Mouse (Mus musculus): ENCODE data around the gene 4930447C04Rik. TPM values are rescaled to one million over a fixed set of nuclear protein-coding genes. Genes with fewer than 3 reads are reported as not detected.

The 4930447C04Rik gene
- polyA plus RNA-seq, 1 experiment from 2014 or later, result 0.14 TPM

DNA sequence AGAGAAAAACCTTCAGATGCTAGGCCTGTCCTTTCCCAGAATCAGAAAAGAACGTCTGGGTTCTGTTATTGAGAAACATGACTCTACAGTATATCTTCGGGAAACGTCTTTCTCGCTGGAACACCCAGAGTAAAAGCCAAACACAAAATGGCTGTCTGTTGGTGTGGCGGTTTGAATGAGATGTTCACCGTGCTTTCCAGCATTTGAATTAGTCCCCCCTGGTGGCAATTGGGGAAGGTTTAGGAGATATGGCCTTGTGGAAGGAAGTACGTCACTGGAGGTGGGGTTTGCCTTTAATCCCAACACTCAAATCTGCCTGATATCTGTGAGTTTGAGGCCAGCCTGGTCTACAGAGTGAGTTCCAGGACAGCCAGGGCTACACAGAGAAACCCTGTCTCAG lies 27.0 kb upstream of the 4930447C04Rik start:
- H3K4me1 ChIP-seq (ENCODE audit: control insufficient read depth, low read depth, low read length), result no peaks in the 10 kb centered on the region
- no peak for ATAC-seq (ENCODE audit: low read depth)
- no peaks in the 10 kb centered on the region for H3K36me3 ChIP-seq (ENCODE audit: control insufficient read depth, insufficient read depth)
- H3K9me3 ChIP-seq (replicated peaks; ENCODE audit: control insufficient read depth, low read length), result no peaks in the 10 kb centered on the region
- no peaks in the 10 kb centered on the region; the same call in 1 of the 2 replicates for H3K27me3 ChIP-seq (ENCODE audit: control insufficient read depth, insufficient read depth, low read depth, low read length)
- H3K9ac ChIP-seq (ENCODE audit: low read depth, low read length), result no peak overlapping the region
- WGBS (ENCODE audit: insufficient replicate concordance), result 65% methylated on average over 7 of the region's 7 CpGs
- H3K4me2 ChIP-seq (ENCODE audit: low read depth, low read length), result no peak overlapping the region
- no peak overlapping the region for H3K27ac ChIP-seq (ENCODE audit: low read length)
- H3K4me3 ChIP-seq (ENCODE audit: low read depth, low read length), result no peak overlapping the region

DNA sequence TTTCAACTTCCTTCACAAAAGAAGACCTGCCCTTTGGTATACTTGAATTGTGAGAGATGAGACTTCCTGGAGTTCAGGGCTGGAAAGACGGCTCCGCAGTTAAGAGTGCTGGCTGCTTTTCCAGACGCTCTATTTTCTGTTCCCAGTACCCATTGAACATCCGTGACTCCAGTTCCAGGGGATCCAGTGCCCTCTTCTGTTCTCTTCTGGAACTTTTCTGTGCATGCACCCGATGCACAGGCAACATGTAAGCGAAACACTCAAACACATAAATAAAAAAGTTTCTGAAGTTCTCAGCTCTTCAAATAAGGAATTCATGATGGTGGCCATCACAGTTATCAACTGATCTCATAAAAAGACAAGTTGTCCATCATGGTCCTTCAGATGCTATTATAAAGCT lies 22.2 kb upstream of the 4930447C04Rik start:
- Histone ChIP-seq H3K27me3 (ENCODE audit: control insufficient read depth, insufficient read depth, low read depth, low read length) (no peaks in the 10 kb centered on the region; the same call in 1 of the 2 replicates), H3K4me3 (ENCODE audit: low read depth, low read length) (no peak overlapping the region), H3K4me1 (ENCODE audit: control insufficient read depth, low read depth, low read length) (no peaks in the 10 kb centered on the region), H3K9me3 (replicated peaks; ENCODE audit: control insufficient read depth, low read length) (no peaks in the 10 kb centered on the region), H3K36me3 (ENCODE audit: control insufficient read depth, insufficient read depth) (no peaks in the 10 kb centered on the region), H3K9ac (ENCODE audit: low read depth, low read length) (no peak overlapping the region), H3K27ac (ENCODE audit: low read length) (no peak overlapping the region), H3K4me2 (ENCODE audit: low read depth, low read length) (no peak overlapping the region)
- WGBS (ENCODE audit: insufficient replicate concordance), result 57% methylated on average over 6 of the region's 6 CpGs
- ATAC-seq (ENCODE audit: low read depth), result no peak

DNA sequence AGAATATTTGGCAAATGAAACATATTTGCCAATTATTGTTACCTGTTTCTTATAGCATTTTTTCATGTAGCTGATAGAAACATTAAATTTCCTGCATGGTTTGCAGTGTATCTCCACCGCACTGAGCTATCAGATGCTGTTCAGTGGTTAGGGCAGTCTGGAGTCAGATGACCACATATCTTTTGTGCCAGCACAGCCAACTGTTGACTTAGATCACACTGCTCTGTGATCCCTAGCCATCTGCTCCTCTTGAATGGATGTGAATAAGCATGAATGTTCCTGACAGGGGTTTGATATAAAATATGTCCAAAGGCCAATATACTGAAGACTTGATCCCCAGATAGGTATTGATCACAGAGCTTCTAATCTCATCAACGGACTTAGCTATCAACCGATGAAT lies 17.9 kb upstream of the 4930447C04Rik start:
- no peak overlapping the region for H3K4me2 ChIP-seq (ENCODE audit: low read depth, low read length)

GRCm38 (mm10) chr12:72957829-72958424 lies 17.4 kb upstream of the 4930447C04Rik start:
- H3K4me1 ChIP-seq (ENCODE audit: control insufficient read depth, low read depth, low read length), result no peaks in the 10 kb centered on the region
- no peaks in the 10 kb centered on the region; the same call in 1 of the 2 replicates for H3K27me3 ChIP-seq (ENCODE audit: control insufficient read depth, insufficient read depth, low read depth, low read length)
- 50% methylated on average over 6 of the region's 6 CpGs for WGBS (ENCODE audit: insufficient replicate concordance)
- H3K9me3 ChIP-seq (replicated peaks; ENCODE audit: control insufficient read depth, low read length), result no peaks in the 10 kb centered on the region
- no peak overlapping the region for H3K9ac ChIP-seq (ENCODE audit: low read depth, low read length)
- H3K4me3 ChIP-seq (ENCODE audit: low read depth, low read length), result no peak overlapping the region
- ATAC-seq (ENCODE audit: low read depth), result no peak
- H3K4me2 ChIP-seq (ENCODE audit: low read depth, low read length), result no peak overlapping the region
- H3K36me3 ChIP-seq (ENCODE audit: control insufficient read depth, insufficient read depth), result no peaks in the 10 kb centered on the region
- no peak overlapping the region for H3K27ac ChIP-seq (ENCODE audit: low read length)

More for the DNA sequence above, 17.9 kb upstream of the 4930447C04Rik start:
- no peaks in the 10 kb centered on the region for H3K9me3 ChIP-seq (replicated peaks; ENCODE audit: control insufficient read depth, low read length)
- H3K9ac ChIP-seq (ENCODE audit: low read depth, low read length), result no peak overlapping the region
- no peak overlapping the region for H3K4me3 ChIP-seq (ENCODE audit: low read depth, low read length)
- WGBS (ENCODE audit: insufficient replicate concordance), result 74% methylated on average over 3 of the region's 3 CpGs
- no peaks in the 10 kb centered on the region; the same call in 1 of the 2 replicates for H3K27me3 ChIP-seq (ENCODE audit: control insufficient read depth, insufficient read depth, low read depth, low read length)
- H3K36me3 ChIP-seq (ENCODE audit: control insufficient read depth, insufficient read depth), result no peaks in the 10 kb centered on the region
- ATAC-seq (ENCODE audit: low read depth), result no peak
- no peak overlapping the region for H3K27ac ChIP-seq (ENCODE audit: low read length)
- no peaks in the 10 kb centered on the region for H3K4me1 ChIP-seq (ENCODE audit: control insufficient read depth, low read depth, low read length)

GRCm38 (mm10) chr12:72954906-72955305 lies 14.3 kb upstream of the 4930447C04Rik start:
- Histone ChIP-seq H3K4me1 (ENCODE audit: control insufficient read depth, low read depth, low read length) (no peaks in the 10 kb centered on the region), H3K27ac (ENCODE audit: low read length) (no peak overlapping the region), H3K9me3 (replicated peaks; ENCODE audit: control insufficient read depth, low read length) (no peaks in the 10 kb centered on the region), H3K36me3 (ENCODE audit: control insufficient read depth, insufficient read depth) (no peaks in the 10 kb centered on the region), H3K4me3 (ENCODE audit: low read depth, low read length) (no peak overlapping the region), H3K9ac (ENCODE audit: low read depth, low read length) (no peak overlapping the region), H3K4me2 (ENCODE audit: low read depth, low read length) (no peak overlapping the region), H3K27me3 (ENCODE audit: control insufficient read depth, insufficient read depth, low read depth, low read length) (no peaks in the 10 kb centered on the region; the same call in 1 of the 2 replicates)
- WGBS (ENCODE audit: insufficient replicate concordance), result 36% methylated on average over 4 of the region's 4 CpGs
- no peak for ATAC-seq (ENCODE audit: low read depth)

- Histone ChIP-seq H3K27ac (ENCODE audit: low read length) (no peak overlapping the region), H3K36me3 (ENCODE audit: control insufficient read depth, insufficient read depth) (no peaks in the 10 kb centered on the region), H3K4me2 (ENCODE audit: low read depth, low read length) (no peak overlapping the region), H3K4me1 (ENCODE audit: control insufficient read depth, low read depth, low read length) (no peaks in the 10 kb centered on the region), H3K27me3 (ENCODE audit: control insufficient read depth, insufficient read depth, low read depth, low read length) (peaks cover 6% of the 10 kb centered on the region), H3K9me3 (replicated peaks; ENCODE audit: control insufficient read depth, low read length) (no peaks in the 10 kb centered on the region), H3K9ac (ENCODE audit: low read depth, low read length) (no peak overlapping the region), H3K4me3 (ENCODE audit: low read depth, low read length) (no peak overlapping the region)
- ATAC-seq (ENCODE audit: low read depth), result no peak
- 64% methylated on average over 5 of the region's 5 CpGs for WGBS (ENCODE audit: insufficient replicate concordance)
Observed at GRCm38 (mm10) chr12:72953858-72954257, 13.3 kb upstream of the 4930447C04Rik start.

DNA sequence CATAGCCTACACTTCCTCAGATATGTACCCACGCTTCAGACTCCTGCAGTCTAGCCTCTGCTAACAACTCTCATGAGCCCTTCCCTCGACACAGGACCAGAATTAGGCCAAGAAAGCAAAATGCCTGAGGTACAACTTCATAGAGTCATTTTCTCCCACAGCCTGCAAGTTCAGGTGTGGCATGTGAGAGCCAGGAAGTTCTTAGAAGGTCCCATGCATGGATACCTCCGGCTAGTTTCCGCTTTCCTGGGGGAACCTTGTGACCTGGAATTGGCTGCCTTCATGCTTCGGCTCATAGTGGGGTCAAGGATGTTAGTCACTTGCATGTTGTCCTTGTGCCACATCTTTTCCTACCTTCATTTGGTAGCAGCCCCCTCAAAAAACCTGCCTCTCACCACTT lies 12.5 kb upstream of the 4930447C04Rik start:
- no peak for ATAC-seq (ENCODE audit: low read depth)
- 64% methylated on average over 5 of the region's 5 CpGs for WGBS (ENCODE audit: insufficient replicate concordance)

GRCm38 (mm10) chr12:72947335-72947734 lies 6.8 kb upstream of the 4930447C04Rik start:
- ATAC-seq (ENCODE audit: low read depth), result no peak
- no peaks in the 10 kb centered on the region for H3K36me3 ChIP-seq (ENCODE audit: control insufficient read depth, insufficient read depth)
- H3K27ac ChIP-seq (ENCODE audit: low read length), result no peak overlapping the region
- peaks cover 63% of the 10 kb centered on the region for H3K27me3 ChIP-seq (ENCODE audit: control insufficient read depth, insufficient read depth, low read depth, low read length)
- 15% methylated on average over 2 of the region's 2 CpGs for WGBS (ENCODE audit: insufficient replicate concordance)
- H3K9me3 ChIP-seq (replicated peaks; ENCODE audit: control insufficient read depth, low read length), result no peaks in the 10 kb centered on the region
- no peak overlapping the region for H3K4me3 ChIP-seq (ENCODE audit: low read depth, low read length)
- H3K4me1 ChIP-seq (ENCODE audit: control insufficient read depth, low read depth, low read length), result no peaks in the 10 kb centered on the region; the same call in 1 of the 2 replicates
- H3K4me2 ChIP-seq (ENCODE audit: low read depth, low read length), result no peak overlapping the region
- H3K9ac ChIP-seq (ENCODE audit: low read depth, low read length), result no peak overlapping the region

More for the DNA sequence above, 12.5 kb upstream of the 4930447C04Rik start:
- no peak overlapping the region for H3K4me3 ChIP-seq (ENCODE audit: low read depth, low read length)
- no peak overlapping the region for H3K9ac ChIP-seq (ENCODE audit: low read depth, low read length)
- peaks cover 8% of the 10 kb centered on the region for H3K27me3 ChIP-seq (ENCODE audit: control insufficient read depth, insufficient read depth, low read depth, low read length)
- H3K4me1 ChIP-seq (ENCODE audit: control insufficient read depth, low read depth, low read length), result no peaks in the 10 kb centered on the region
- no peaks in the 10 kb centered on the region for H3K9me3 ChIP-seq (replicated peaks; ENCODE audit: control insufficient read depth, low read length)
- H3K36me3 ChIP-seq (ENCODE audit: control insufficient read depth, insufficient read depth), result no peaks in the 10 kb centered on the region
- H3K4me2 ChIP-seq (ENCODE audit: low read depth, low read length), result no peak overlapping the region
- H3K27ac ChIP-seq (ENCODE audit: low read length), result no peak overlapping the region

- Histone ChIP-seq H3K4me3 (ENCODE audit: low read depth, low read length) (no peak overlapping the region), H3K9ac (ENCODE audit: low read depth, low read length) (no peak overlapping the region), H3K4me1 (ENCODE audit: control insufficient read depth, low read depth, low read length) (no peaks in the 10 kb centered on the region; the same call in 1 of the 2 replicates), H3K27me3 (ENCODE audit: control insufficient read depth, insufficient read depth, low read depth, low read length) (peaks cover 69% of the 10 kb centered on the region), H3K4me2 (ENCODE audit: low read depth, low read length) (no peak overlapping the region), H3K36me3 (ENCODE audit: control insufficient read depth, insufficient read depth) (no peaks in the 10 kb centered on the region), H3K27ac (ENCODE audit: low read length) (no peak overlapping the region), H3K9me3 (replicated peaks; ENCODE audit: control insufficient read depth, low read length) (no peaks in the 10 kb centered on the region)
- ATAC-seq (ENCODE audit: low read depth), result no peak
Observed at GRCm38 (mm10) chr12:72946805-72947204, 6.2 kb upstream of the 4930447C04Rik start.

Data from liver, embryonic 16.5 days (tissue).